Mouse (Mus musculus) brain, embryonic 14.5 days (tissue): Measurements from ENCODE around the gene 2610528A11Rik.

Source experiments
- CTCF ChIP-seq: fragments of 200-500 bp; IDR thresholded peaks from 2 replicates; pipeline ENCODE4 v1.5.1; 2012; ENCODE audit warnings: inconsistent platforms, mild to moderate bottlenecking, moderate library complexity, borderline replicate concordance; ENCODE audit not compliant: insufficient read depth, insufficient read length; ENCODE audit errors: extremely low read depth
- POLR2A ChIP-seq: fragments of 200-500 bp; IDR thresholded peaks from 2 replicates; pipeline ENCODE4 v1.6.1; 2012; ENCODE audit warnings: mild to moderate bottlenecking, inconsistent platforms, borderline replicate concordance; ENCODE audit not compliant: poor library complexity, insufficient read depth, insufficient read length, severe bottlenecking; ENCODE audit errors: extremely low read depth

GRCm38 (mm10) chr14:37109975-37110374 is 3.8 kb downstream of the 2610528A11Rik start:
- no peak for TF ChIP-seq CTCF
- no peak for TF ChIP-seq POLR2A
